Mouse (Mus musculus): ENCODE measurements around the gene Sbp. TPM values are rescaled to one million over a fixed set of nuclear protein-coding genes. Genes with fewer than 3 reads are reported as not detected.

The Sbp gene
- polyA plus RNA-seq, 1 experiment from 2014 or later: not detected

DNA sequence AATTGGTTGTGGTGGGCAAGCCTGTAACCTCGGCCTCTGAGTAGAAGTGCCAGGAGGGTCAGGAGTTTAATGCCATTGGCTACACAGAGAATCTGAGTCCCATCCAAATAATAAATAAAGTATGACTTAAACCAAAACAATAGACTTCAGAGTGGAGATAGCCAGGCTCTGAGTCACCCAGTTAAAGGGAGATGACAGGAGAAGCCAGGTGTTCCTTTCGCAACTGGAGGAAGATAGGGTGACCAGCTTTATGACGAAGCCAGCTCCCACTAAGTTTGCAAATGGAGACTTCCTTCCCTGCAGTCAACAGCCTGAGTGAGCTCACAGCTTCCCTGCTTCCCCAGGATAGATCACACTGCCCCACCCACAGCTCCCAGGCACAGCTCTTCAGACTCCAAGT lies 38.0 kb downstream of the Sbp start:
- DNase-seq (ENCODE audit: low spot score) (no peak), ATAC-seq (ENCODE audit: low FRiP score) (no peak)
- no peak overlapping the region for H3K27ac ChIP-seq (ENCODE audit: low read depth, low read length)
- no peak overlapping the region for H3K4me3 ChIP-seq (ENCODE audit: low read depth, low read length)
- H3K27me3 ChIP-seq (ENCODE audit: control insufficient read depth, insufficient read depth, low read length): no peaks in the 10 kb centered on the region
- H3K4me2 ChIP-seq (replicated peaks; ENCODE audit: low read depth, low read length): no peak overlapping the region
- H3K36me3 ChIP-seq (ENCODE audit: control insufficient read depth, insufficient read depth, low read length): no peaks in the 10 kb centered on the region
- no peak overlapping the region for H3K9ac ChIP-seq (ENCODE audit: low read depth, low read length)
- no peaks in the 10 kb centered on the region for H3K9me3 ChIP-seq (ENCODE audit: control insufficient read depth, low read length)
- H3K4me1 ChIP-seq (replicated peaks; ENCODE audit: control insufficient read depth, insufficient read depth, low read length): no peaks in the 10 kb centered on the region
- 84% methylated on average over 3 of the region's 3 CpGs for WGBS

DNA sequence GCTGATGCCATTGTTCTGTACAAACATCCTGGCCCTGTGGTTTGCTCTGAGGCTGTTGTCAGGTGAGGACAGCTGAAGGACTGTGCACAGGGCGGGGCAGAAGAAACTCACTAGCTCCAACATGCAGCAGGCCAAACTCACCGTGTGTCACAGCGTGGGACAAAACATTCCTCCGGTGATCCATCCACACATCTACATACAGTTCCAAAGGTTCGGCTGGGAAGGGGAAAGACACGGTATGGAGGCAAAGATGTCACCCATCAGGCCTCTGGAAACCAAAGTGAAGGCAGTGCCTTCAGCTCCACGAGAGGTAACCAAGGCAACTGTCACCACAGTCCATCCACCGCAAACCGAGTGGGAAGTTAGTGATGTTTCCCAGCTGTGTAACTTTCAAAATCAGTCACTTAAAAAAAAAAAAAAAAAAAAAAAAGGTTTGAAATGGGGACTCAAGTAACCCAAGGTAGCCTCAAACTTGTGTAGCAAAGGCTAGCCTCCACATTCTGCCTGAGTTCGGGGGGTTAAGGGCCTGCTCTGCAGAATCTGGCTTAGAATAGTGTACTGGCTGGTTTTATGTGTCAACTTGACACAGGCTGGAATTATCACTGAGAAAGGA lies 38.9 kb downstream of the Sbp start, which contains the start of gene Prss30:
Gene Prss30 (minus strand): TSS at position 270 of the 613 bp plus-strand sequence.
- no peaks in the 10 kb centered on the region for H3K9me3 ChIP-seq (ENCODE audit: control insufficient read depth, low read length)

DNA sequence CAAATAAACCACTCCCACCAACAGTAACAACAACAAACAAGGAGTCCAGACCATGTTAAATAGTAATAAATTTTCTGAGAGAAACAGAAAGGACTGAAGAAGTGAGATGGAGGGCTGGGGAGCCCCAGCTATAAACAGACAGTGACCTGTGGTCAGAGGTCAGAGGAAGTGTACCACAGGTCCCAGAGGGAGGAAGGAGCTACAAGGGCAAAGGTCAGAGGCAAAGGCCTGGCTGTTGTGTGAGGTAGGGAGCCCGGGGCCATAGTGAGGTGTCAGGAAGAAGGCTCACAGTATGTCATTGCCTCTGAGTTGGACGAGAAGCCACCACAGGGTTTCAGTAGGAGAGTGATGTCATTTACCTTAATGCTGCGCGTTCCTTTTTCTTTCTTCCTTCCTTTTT lies 41.4 kb downstream of the Sbp start:
- 61% methylated on average over 4 of the region's 4 CpGs for WGBS
- H3K4me3 ChIP-seq (ENCODE audit: low read depth, low read length): no peak overlapping the region
- no peak for ATAC-seq (ENCODE audit: low FRiP score)

More for the DNA sequence above, 38.9 kb downstream of the Sbp start, which contains the start of gene Prss30:
- 79% methylated on average over 10 of the region's 10 CpGs for WGBS
- Histone ChIP-seq H3K36me3 (ENCODE audit: control insufficient read depth, insufficient read depth, low read length) (no peaks in the 10 kb centered on the region), H3K4me2 (replicated peaks; ENCODE audit: low read depth, low read length) (no peak within 1 kb of the TSS), H3K27me3 (ENCODE audit: control insufficient read depth, insufficient read depth, low read length) (no peaks in the 10 kb centered on the region), H3K4me3 (ENCODE audit: low read depth, low read length) (no peak within 1 kb of the TSS), H3K9ac (ENCODE audit: low read depth, low read length) (no peak within 1 kb of the TSS), H3K4me1 (replicated peaks; ENCODE audit: control insufficient read depth, insufficient read depth, low read length) (no peaks in the 10 kb centered on the region), H3K27ac (ENCODE audit: low read depth, low read length) (no peak within 1 kb of the TSS)
- DNase-seq (ENCODE audit: low spot score): no peak
- no peak for ATAC-seq (ENCODE audit: low FRiP score)

DNA sequence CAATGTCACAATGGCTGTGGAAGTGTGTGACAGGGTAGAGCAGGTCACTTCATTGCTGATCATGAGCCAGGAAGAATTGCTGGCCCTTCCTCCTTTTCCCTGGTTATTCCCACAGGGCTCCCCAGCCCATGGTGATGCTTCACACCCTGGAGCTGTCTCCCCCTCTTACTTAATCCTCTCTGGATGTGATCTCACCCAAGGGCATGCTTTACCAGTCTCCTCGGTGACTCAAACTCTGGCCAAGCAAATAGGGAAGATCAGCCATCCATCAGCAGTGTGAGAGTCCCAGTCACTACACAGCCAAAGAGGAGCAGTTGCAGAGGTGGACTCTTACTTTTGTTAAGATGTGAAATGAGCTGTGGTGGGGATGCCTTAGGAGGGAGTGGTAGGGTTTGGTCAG lies 43.5 kb downstream of the Sbp start:
- no peaks in the 10 kb centered on the region for H3K4me1 ChIP-seq (replicated peaks; ENCODE audit: control insufficient read depth, insufficient read depth, low read length)
- WGBS: 85% methylated on average over 1 of the region's 1 CpGs
- H3K27me3 ChIP-seq (ENCODE audit: control insufficient read depth, insufficient read depth, low read length): no peaks in the 10 kb centered on the region
- H3K9ac ChIP-seq (ENCODE audit: low read depth, low read length): no peak overlapping the region
- ATAC-seq (ENCODE audit: low FRiP score): no peak
- no peak overlapping the region for H3K27ac ChIP-seq (ENCODE audit: low read depth, low read length)
- no peaks in the 10 kb centered on the region for H3K9me3 ChIP-seq (ENCODE audit: control insufficient read depth, low read length)
- no peak overlapping the region for H3K4me3 ChIP-seq (ENCODE audit: low read depth, low read length)
- H3K36me3 ChIP-seq (ENCODE audit: control insufficient read depth, insufficient read depth, low read length): no peaks in the 10 kb centered on the region
- no peak for DNase-seq (ENCODE audit: low spot score)
- H3K4me2 ChIP-seq (replicated peaks; ENCODE audit: low read depth, low read length): no peak overlapping the region

More for the DNA sequence above, 41.4 kb downstream of the Sbp start:
- H3K4me2 ChIP-seq (replicated peaks; ENCODE audit: low read depth, low read length): no peak overlapping the region
- H3K36me3 ChIP-seq (ENCODE audit: control insufficient read depth, insufficient read depth, low read length): no peaks in the 10 kb centered on the region
- no peak for DNase-seq (ENCODE audit: low spot score)
- H3K27me3 ChIP-seq (ENCODE audit: control insufficient read depth, insufficient read depth, low read length): no peaks in the 10 kb centered on the region
- H3K9ac ChIP-seq (ENCODE audit: low read depth, low read length): no peak overlapping the region
- no peaks in the 10 kb centered on the region for H3K4me1 ChIP-seq (replicated peaks; ENCODE audit: control insufficient read depth, insufficient read depth, low read length)
- no peak overlapping the region for H3K27ac ChIP-seq (ENCODE audit: low read depth, low read length)
- no peaks in the 10 kb centered on the region for H3K9me3 ChIP-seq (ENCODE audit: control insufficient read depth, low read length)

DNA sequence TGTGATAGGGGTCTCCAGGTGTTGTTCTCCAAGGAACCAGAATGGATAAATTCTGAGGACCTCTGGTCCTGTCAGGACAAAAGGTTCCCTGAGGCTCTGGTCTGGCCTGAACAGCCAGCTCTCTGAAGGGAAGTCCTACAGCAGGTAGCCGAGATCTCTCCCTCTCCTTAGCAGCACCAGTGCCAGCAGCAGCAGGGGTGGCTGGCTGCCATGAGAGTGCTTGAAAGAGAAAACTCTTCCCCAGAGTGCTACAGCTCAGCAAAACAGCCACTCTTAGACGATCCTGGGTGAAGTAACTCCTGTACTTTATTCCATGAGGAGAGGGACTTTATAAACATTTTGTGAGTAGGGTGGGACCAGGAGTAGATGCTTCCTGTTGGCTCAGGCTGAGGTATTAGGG lies 48.3 kb downstream of the Sbp start:
- no peak overlapping the region for H3K4me2 ChIP-seq (replicated peaks; ENCODE audit: low read depth, low read length)
- ATAC-seq (ENCODE audit: low FRiP score) (no peak), DNase-seq (ENCODE audit: low spot score) (no peak)
- no peaks in the 10 kb centered on the region for H3K4me1 ChIP-seq (replicated peaks; ENCODE audit: control insufficient read depth, insufficient read depth, low read length)
- H3K27me3 ChIP-seq (ENCODE audit: control insufficient read depth, insufficient read depth, low read length): no peaks in the 10 kb centered on the region; the same call in 1 of the 2 replicates
- H3K27ac ChIP-seq (ENCODE audit: low read depth, low read length): no peak overlapping the region
- H3K9me3 ChIP-seq (ENCODE audit: control insufficient read depth, low read length): no peaks in the 10 kb centered on the region
- H3K9ac ChIP-seq (ENCODE audit: low read depth, low read length): no peak overlapping the region
- no peaks in the 10 kb centered on the region for H3K36me3 ChIP-seq (ENCODE audit: control insufficient read depth, insufficient read depth, low read length)
- WGBS: 60% methylated on average over 2 of the region's 2 CpGs
- H3K4me3 ChIP-seq (ENCODE audit: low read depth, low read length): no peak overlapping the region

DNA sequence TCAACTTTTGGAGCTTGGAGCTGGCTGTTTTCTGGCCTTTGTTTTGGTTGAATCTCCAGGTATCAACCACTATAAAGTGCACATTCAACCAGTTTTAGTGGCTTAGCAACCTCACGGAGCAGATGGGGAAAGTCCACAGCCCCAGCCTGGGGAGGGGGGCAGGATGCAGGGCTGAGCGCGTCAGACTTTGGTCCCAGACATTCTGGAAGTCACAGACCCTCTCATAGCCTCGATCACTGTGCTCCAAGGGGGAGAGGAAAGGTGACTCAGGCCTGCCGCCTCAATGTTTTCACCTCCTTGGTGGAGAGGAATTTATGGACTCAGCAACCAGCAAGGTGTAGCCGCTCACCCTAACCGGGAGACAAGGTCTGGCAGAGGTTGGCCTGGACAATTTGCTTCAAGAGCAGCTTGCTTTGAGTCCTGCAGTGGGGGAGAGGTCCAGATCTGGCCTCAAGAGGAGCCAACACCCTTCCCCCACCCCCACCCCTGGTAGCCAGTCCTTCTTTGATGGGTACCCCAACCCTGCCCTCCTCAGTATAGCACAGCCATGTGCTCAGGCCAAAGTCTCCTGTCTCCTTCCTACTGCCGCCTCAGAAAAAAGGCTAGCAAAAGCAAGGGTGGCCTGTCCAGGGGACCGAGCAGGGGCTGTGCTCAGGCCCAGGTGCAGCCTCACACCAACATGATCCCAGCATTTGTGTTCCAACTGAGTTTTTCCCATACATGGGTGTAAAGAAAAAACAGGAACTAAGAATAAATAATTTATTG lies 51.5 kb downstream of the Sbp start:
- DNase-seq (ENCODE audit: low spot score): no peak
- peak; percentile 74 for ATAC-seq (ENCODE audit: low FRiP score)
- 76% methylated on average over 9 of the region's 9 CpGs for WGBS
- no peak overlapping the region for H3K4me3 ChIP-seq (ENCODE audit: low read depth, low read length)
- no peak overlapping the region for H3K27ac ChIP-seq (ENCODE audit: low read depth, low read length)
- H3K4me1 ChIP-seq (replicated peaks; ENCODE audit: control insufficient read depth, insufficient read depth, low read length): no peaks in the 10 kb centered on the region
- H3K9ac ChIP-seq (ENCODE audit: low read depth, low read length): no peak overlapping the region
- no peaks in the 10 kb centered on the region for H3K36me3 ChIP-seq (ENCODE audit: control insufficient read depth, insufficient read depth, low read length)
- no peaks in the 10 kb centered on the region for H3K9me3 ChIP-seq (ENCODE audit: control insufficient read depth, low read length)
- 0 out of 2 replicates have a peak overlapping the region, but pooled peaks have one; percentile 36 for H3K4me2 ChIP-seq (replicated peaks; ENCODE audit: low read depth, low read length)
- H3K27me3 ChIP-seq (ENCODE audit: control insufficient read depth, insufficient read depth, low read length): no peaks in the 10 kb centered on the region; the same call in 1 of the 2 replicates

DNA sequence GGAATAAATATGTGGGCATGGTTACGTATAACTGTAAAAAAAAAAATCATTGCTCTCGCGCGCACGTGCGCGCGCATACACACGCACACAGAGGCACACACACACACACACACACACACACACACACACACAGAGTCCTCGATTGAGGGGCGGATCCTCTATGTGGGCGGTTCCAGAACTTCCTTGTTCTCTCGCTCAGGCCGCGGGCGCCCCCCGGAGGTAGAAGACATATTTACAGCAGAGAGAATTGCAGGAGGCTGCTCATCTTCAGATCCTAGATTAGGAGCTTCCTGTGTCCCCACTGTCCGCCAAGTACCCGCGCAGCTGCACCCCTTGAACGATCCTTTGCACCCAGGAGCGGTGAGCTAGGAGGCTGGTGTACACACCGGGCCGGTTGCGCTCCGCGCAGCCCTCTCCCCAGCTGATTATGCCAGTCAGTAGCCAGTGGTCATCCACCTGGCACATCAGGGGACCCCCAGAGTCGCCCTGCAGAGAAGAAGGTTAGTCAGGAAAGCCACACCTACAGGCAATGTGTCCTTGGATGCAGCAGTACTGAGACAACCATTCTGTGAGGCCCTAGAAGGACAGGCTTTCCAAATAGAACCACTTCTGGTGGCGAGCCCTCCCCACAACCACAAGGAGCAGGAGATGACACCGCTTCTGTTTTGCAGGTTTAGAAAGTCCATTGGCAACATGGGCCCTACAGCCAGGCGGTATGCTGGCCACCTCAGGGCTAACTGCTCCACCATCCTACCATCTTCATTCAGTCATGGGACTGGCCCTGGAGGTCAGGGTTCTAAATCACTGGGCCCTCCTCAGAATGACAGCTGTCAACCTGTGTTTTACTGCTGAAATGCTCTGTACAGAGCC lies 52.3 kb downstream of the Sbp start:
- Histone ChIP-seq H3K36me3 (ENCODE audit: control insufficient read depth, insufficient read depth, low read length) (no peaks in the 10 kb centered on the region), H3K27ac (ENCODE audit: low read depth, low read length) (no peak overlapping the region), H3K27me3 (ENCODE audit: control insufficient read depth, insufficient read depth, low read length) (no peaks in the 10 kb centered on the region; the same call in 1 of the 2 replicates), H3K4me2 (replicated peaks; ENCODE audit: low read depth, low read length) (peak overlapping the region; percentile 36), H3K4me1 (replicated peaks; ENCODE audit: control insufficient read depth, insufficient read depth, low read length) (no peaks in the 10 kb centered on the region), H3K9ac (ENCODE audit: low read depth, low read length) (peak overlapping the region; percentile 25; the same call in 1 of the 2 replicates), H3K9me3 (ENCODE audit: control insufficient read depth, low read length) (no peaks in the 10 kb centered on the region), H3K4me3 (ENCODE audit: low read depth, low read length) (no peak overlapping the region)
- WGBS: 10% methylated on average over 31 of the region's 31 CpGs
- peak; percentile 97 for DNase-seq (ENCODE audit: low spot score)
- peak; percentile 85 for ATAC-seq (ENCODE audit: low FRiP score)

DNA sequence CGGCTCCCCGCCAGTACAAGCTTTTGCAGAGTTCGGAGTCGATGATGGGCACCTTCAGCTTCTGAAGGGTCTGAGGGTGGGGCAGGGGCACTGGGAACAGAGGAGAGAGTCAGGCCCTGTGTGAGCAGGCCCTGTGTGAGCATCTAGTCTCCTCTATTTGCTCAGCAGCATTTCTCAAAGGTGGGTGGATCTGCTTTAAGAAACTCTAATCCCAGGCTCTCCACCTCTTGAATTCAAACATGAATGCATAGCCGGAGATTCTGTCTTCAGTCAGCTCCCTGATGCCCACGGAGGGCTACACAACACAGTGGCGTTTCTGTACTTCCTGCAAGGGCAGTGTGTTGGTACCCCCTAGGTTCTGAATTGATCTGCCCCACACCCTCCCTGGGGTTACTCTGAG lies 53.2 kb downstream of the Sbp start:
- DNase-seq (ENCODE audit: low spot score): no peak
- 70% methylated on average over 7 of the region's 7 CpGs for WGBS
- ATAC-seq (ENCODE audit: low FRiP score): no peak

More for the DNA sequence above, 53.2 kb downstream of the Sbp start:
- no peak overlapping the region for H3K4me2 ChIP-seq (replicated peaks; ENCODE audit: low read depth, low read length)
- H3K27me3 ChIP-seq (ENCODE audit: control insufficient read depth, insufficient read depth, low read length): no peaks in the 10 kb centered on the region; the same call in 1 of the 2 replicates
- no peak overlapping the region for H3K4me3 ChIP-seq (ENCODE audit: low read depth, low read length)
- no peaks in the 10 kb centered on the region for H3K9me3 ChIP-seq (ENCODE audit: control insufficient read depth, low read length)
- no peaks in the 10 kb centered on the region for H3K36me3 ChIP-seq (ENCODE audit: control insufficient read depth, insufficient read depth, low read length)
- no peaks in the 10 kb centered on the region for H3K4me1 ChIP-seq (replicated peaks; ENCODE audit: control insufficient read depth, insufficient read depth, low read length)
- H3K9ac ChIP-seq (ENCODE audit: low read depth, low read length): no peak overlapping the region
- H3K27ac ChIP-seq (ENCODE audit: low read depth, low read length): no peak overlapping the region

All from hindbrain, embryonic 11.5 days (tissue).